Mouse (Mus musculus): ENCODE measurements at regions not wholly inside any gene's neighbourhood (a gene's known extent, or its start where the extent isn't known, plus 50 kb on each side); places are given as distances from the start of the nearest gene placed in this dataset.

- in situ Hi-C loops (cut with MboI, MseI), result loop anchor here in 1 of 2 experiments (25.0 kb wide), 1 partner anchor 1130 kb away; no protein-coding TSS in a partner anchor
Measured at GRCm38 (mm10) chrX:89817775-89818174, 65.7 kb downstream of the 4932429P05Rik start.

Data from T-helper 17 cell (primary cell).